Mouse (Mus musculus): ENCODE results near the gene Pank4. TPM values are rescaled to one million over a fixed set of nuclear protein-coding genes. Genes with fewer than 3 reads are reported as not detected.

The Pank4 gene
- polyA plus RNA-seq, 1 experiment from 2014 or later: 46.8 TPM

- WGBS: 85% methylated on average over 8 of the region's 8 CpGs
- DNase-seq (ENCODE audit: extremely low spot score, low spot score): no peak
- H3K27ac ChIP-seq: 0 out of 2 replicates have a peak overlapping the region, but pooled peaks have one; percentile 11
Measured at GRCm38 (mm10) chr4:155011312-155012025, 47.5 kb downstream of the Pank4 start.

GRCm38 (mm10) chr4:155012115-155012514 lies 48.2 kb downstream of the Pank4 start:
- no peak overlapping the region for H3K4me3 ChIP-seq
- H3K36me3 ChIP-seq (replicated peaks): no peaks in the 10 kb centered on the region
- no peak overlapping the region for H3K27ac ChIP-seq
- DNase-seq (ENCODE audit: extremely low spot score, low spot score): no peak
- WGBS: 74% methylated on average over 2 of the region's 2 CpGs
- peaks cover 38% of the 10 kb centered on the region for H3K4me1 ChIP-seq
- no peaks in the 10 kb centered on the region for H3K9me3 ChIP-seq
- H3K27me3 ChIP-seq (ENCODE audit: poor library complexity, severe bottlenecking): peaks cover 34% of the 10 kb centered on the region

More at GRCm38 (mm10) chr4:155011312-155012025, 47.5 kb downstream of the Pank4 start:
- Histone ChIP-seq H3K4me3 (no peak overlapping the region), H3K36me3 (replicated peaks) (no peaks in the 10 kb centered on the region), H3K27me3 (ENCODE audit: poor library complexity, severe bottlenecking) (peaks cover 29% of the 10 kb centered on the region), H3K9me3 (no peaks in the 10 kb centered on the region), H3K4me1 (peaks cover 32% of the 10 kb centered on the region)

- H3K9me3 ChIP-seq: no peaks in the 10 kb centered on the region
- WGBS: 4% methylated on average over 4 of the region's 4 CpGs
- H3K27me3 ChIP-seq (ENCODE audit: poor library complexity, severe bottlenecking): peaks cover 40% of the 10 kb centered on the region
- H3K4me3 ChIP-seq: no peak overlapping the region
- no peak overlapping the region; the same call in 1 of the 2 replicates for H3K27ac ChIP-seq
- DNase-seq (ENCODE audit: extremely low spot score, low spot score): peak; percentile 80
- H3K4me1 ChIP-seq: peaks cover 44% of the 10 kb centered on the region
- H3K36me3 ChIP-seq (replicated peaks): no peaks in the 10 kb centered on the region
Measured at GRCm38 (mm10) chr4:155012788-155013187, 48.9 kb downstream of the Pank4 start.

- H3K9me3 ChIP-seq: no peaks in the 10 kb centered on the region
- no peak overlapping the region for H3K27ac ChIP-seq
- WGBS: 71% methylated on average over 14 of the region's 14 CpGs
- no peaks in the 10 kb centered on the region for H3K36me3 ChIP-seq (replicated peaks)
- no peak overlapping the region for H3K4me3 ChIP-seq
- peaks cover 53% of the 10 kb centered on the region for H3K27me3 ChIP-seq (ENCODE audit: poor library complexity, severe bottlenecking)
- H3K4me1 ChIP-seq: peaks cover 59% of the 10 kb centered on the region
- DNase-seq (ENCODE audit: extremely low spot score, low spot score): no peak
Measured at GRCm38 (mm10) chr4:155014244-155014643, 50.3 kb downstream of the Pank4 start.

GRCm38 (mm10) chr4:155014791-155015190 lies 50.9 kb downstream of the Pank4 start:
- Histone ChIP-seq H3K36me3 (replicated peaks) (no peaks in the 10 kb centered on the region), H3K9me3 (no peaks in the 10 kb centered on the region), H3K4me3 (no peak overlapping the region), H3K27me3 (ENCODE audit: poor library complexity, severe bottlenecking) (peaks cover 55% of the 10 kb centered on the region), H3K27ac (no peak overlapping the region), H3K4me1 (peaks cover 64% of the 10 kb centered on the region)
- 75% methylated on average over 12 of the region's 12 CpGs for WGBS
- no peak for DNase-seq (ENCODE audit: extremely low spot score, low spot score)

GRCm38 (mm10) chr4:155015550-155015949 lies 51.6 kb downstream of the Pank4 start:
- WGBS: 83% methylated on average over 4 of the region's 4 CpGs
- H3K4me3 ChIP-seq: no peak overlapping the region
- H3K36me3 ChIP-seq (replicated peaks): no peaks in the 10 kb centered on the region
- H3K27me3 ChIP-seq (ENCODE audit: poor library complexity, severe bottlenecking): peaks cover 63% of the 10 kb centered on the region
- DNase-seq (ENCODE audit: extremely low spot score, low spot score): no peak
- no peaks in the 10 kb centered on the region for H3K9me3 ChIP-seq
- peaks cover 70% of the 10 kb centered on the region for H3K4me1 ChIP-seq
- no peak overlapping the region for H3K27ac ChIP-seq

- 67% methylated on average over 11 of the region's 11 CpGs for WGBS
- Histone ChIP-seq H3K4me3 (no peak overlapping the region), H3K4me1 (peaks cover 78% of the 10 kb centered on the region)
Measured at GRCm38 (mm10) chr4:155016807-155017206, 52.9 kb downstream of the Pank4 start.

GRCm38 (mm10) chr4:155017253-155017878 lies 53.4 kb downstream of the Pank4 start:
- Histone ChIP-seq H3K36me3 (replicated peaks) (no peaks in the 10 kb centered on the region), H3K4me1 (peaks cover 73% of the 10 kb centered on the region), H3K27ac (no peak overlapping the region), H3K9me3 (no peaks in the 10 kb centered on the region), H3K4me3 (no peak overlapping the region), H3K27me3 (ENCODE audit: poor library complexity, severe bottlenecking) (peaks cover 75% of the 10 kb centered on the region)
- WGBS: 78% methylated on average over 11 of the region's 11 CpGs
- DNase-seq (ENCODE audit: extremely low spot score, low spot score): no peak

More at GRCm38 (mm10) chr4:155016807-155017206, 52.9 kb downstream of the Pank4 start:
- no peaks in the 10 kb centered on the region for H3K9me3 ChIP-seq
- H3K36me3 ChIP-seq (replicated peaks): no peaks in the 10 kb centered on the region
- H3K27ac ChIP-seq: no peak overlapping the region
- no peak for DNase-seq (ENCODE audit: extremely low spot score, low spot score)
- H3K27me3 ChIP-seq (ENCODE audit: poor library complexity, severe bottlenecking): peaks cover 72% of the 10 kb centered on the region

- Histone ChIP-seq H3K27me3 (ENCODE audit: poor library complexity, severe bottlenecking) (peaks cover 73% of the 10 kb centered on the region), H3K4me1 (peaks cover 66% of the 10 kb centered on the region), H3K36me3 (replicated peaks) (no peaks in the 10 kb centered on the region), H3K9me3 (no peaks in the 10 kb centered on the region), H3K4me3 (no peak overlapping the region), H3K27ac (no peak overlapping the region)
- WGBS: 74% methylated on average over 8 of the region's 8 CpGs
- no peak for DNase-seq (ENCODE audit: extremely low spot score, low spot score)
Measured at GRCm38 (mm10) chr4:155018066-155018465, 54.1 kb downstream of the Pank4 start.

GRCm38 (mm10) chr4:155018601-155019335 lies 54.8 kb downstream of the Pank4 start:
- Histone ChIP-seq H3K27ac (peak overlapping the region; percentile 31; the same call in 1 of the 2 replicates), H3K27me3 (ENCODE audit: poor library complexity, severe bottlenecking) (peaks cover 66% of the 10 kb centered on the region), H3K4me3 (peak overlapping the region; percentile 37), H3K36me3 (replicated peaks) (no peaks in the 10 kb centered on the region), H3K4me1 (peaks cover 59% of the 10 kb centered on the region), H3K9me3 (no peaks in the 10 kb centered on the region)
- 5% methylated on average over 15 of the region's 15 CpGs for WGBS
- DNase-seq (ENCODE audit: extremely low spot score, low spot score): peak; percentile 47

GRCm38 (mm10) chr4:155019336-155019847 lies 55.5 kb downstream of the Pank4 start:
- no peaks in the 10 kb centered on the region for H3K36me3 ChIP-seq (replicated peaks)
- peak overlapping the region; percentile 31; the same call in 1 of the 2 replicates for H3K27ac ChIP-seq
- under 1% methylated on average over 10 of the region's 10 CpGs for WGBS
- no peak for DNase-seq (ENCODE audit: extremely low spot score, low spot score)
- no peaks in the 10 kb centered on the region for H3K9me3 ChIP-seq
- peak overlapping the region; percentile 37 for H3K4me3 ChIP-seq
- H3K4me1 ChIP-seq: peaks cover 53% of the 10 kb centered on the region
- peaks cover 59% of the 10 kb centered on the region for H3K27me3 ChIP-seq (ENCODE audit: poor library complexity, severe bottlenecking)

GRCm38 (mm10) chr4:155020141-155020540 lies 56.2 kb downstream of the Pank4 start:
- DNase-seq (ENCODE audit: extremely low spot score, low spot score): no peak
- no peaks in the 10 kb centered on the region for H3K9me3 ChIP-seq
- H3K27ac ChIP-seq: no peak overlapping the region
- WGBS: 73% methylated on average over 1 of the region's 1 CpGs
- peaks cover 52% of the 10 kb centered on the region for H3K4me1 ChIP-seq
- peaks cover 52% of the 10 kb centered on the region for H3K27me3 ChIP-seq (ENCODE audit: poor library complexity, severe bottlenecking)
- H3K4me3 ChIP-seq: no peak overlapping the region
- H3K36me3 ChIP-seq (replicated peaks): no peaks in the 10 kb centered on the region
